Mouse (Mus musculus): ENCODE data around the gene Ankrd34c.

GRCm38 (mm10) chr9:89781395-89781927, 43.2 kb upstream of the Ankrd34c start:
- TF ChIP-seq CTCF (conservative IDR thresholded peaks at IDR 0.05; ENCODE audit: low read length) (no peak), POU5F1 (IDR thresholded peaks at IDR 0.05; ENCODE audit: borderline replicate concordance, low read length) (no peak)

Data from E14TG2a.4 (cell line).